Mouse (Mus musculus): ENCODE measurements around the gene Disp1. TPM values are rescaled to one million over a fixed set of nuclear protein-coding genes. Genes with fewer than 3 reads are reported as not detected.

The Disp1 gene
- total RNA-seq, 2 experiments from 2014 or later = 5.7 to 10.7 TPM

GRCm38 (mm10) chr1:183138088-183138487, 83.2 kb downstream of the Disp1 start:
- ATAC-seq (ENCODE audit: poor library complexity, severe bottlenecking) = no peak

- ATAC-seq (ENCODE audit: poor library complexity, severe bottlenecking) = peak; percentile 63
Measured at GRCm38 (mm10) chr1:183134427-183134826, 86.9 kb downstream of the Disp1 start.

GRCm38 (mm10) chr1:183133440-183133839, 87.9 kb downstream of the Disp1 start:
- no peak for ATAC-seq (ENCODE audit: poor library complexity, severe bottlenecking)

- ATAC-seq (ENCODE audit: poor library complexity, severe bottlenecking) = no peak
Measured at GRCm38 (mm10) chr1:183127246-183127645, 94.1 kb downstream of the Disp1 start.

- ATAC-seq (ENCODE audit: poor library complexity, severe bottlenecking) = no peak
Measured at GRCm38 (mm10) chr1:183123725-183124124, 97.6 kb downstream of the Disp1 start.

- no peak for ATAC-seq (ENCODE audit: poor library complexity, severe bottlenecking)
Measured at GRCm38 (mm10) chr1:183120341-183120923, 100.9 kb downstream of the Disp1 start.

GRCm38 (mm10) chr1:183117827-183118825, 103.2 kb downstream of the Disp1 start:
- no peak for ATAC-seq (ENCODE audit: poor library complexity, severe bottlenecking)

GRCm38 (mm10) chr1:183116946-183117826, 104.1 kb downstream of the Disp1 start:
- no peak for ATAC-seq (ENCODE audit: poor library complexity, severe bottlenecking)

GRCm38 (mm10) chr1:183116441-183116840, 104.9 kb downstream of the Disp1 start:
- no peak for ATAC-seq (ENCODE audit: poor library complexity, severe bottlenecking)

- no peak for ATAC-seq (ENCODE audit: poor library complexity, severe bottlenecking)
Measured at GRCm38 (mm10) chr1:183115076-183115475, 106.2 kb downstream of the Disp1 start.

- ATAC-seq (ENCODE audit: poor library complexity, severe bottlenecking) = no peak
Measured at GRCm38 (mm10) chr1:183114554-183114953, 106.8 kb downstream of the Disp1 start.

- no peak for ATAC-seq (ENCODE audit: poor library complexity, severe bottlenecking)
Measured at GRCm38 (mm10) chr1:183113546-183113945, 107.8 kb downstream of the Disp1 start.

GRCm38 (mm10) chr1:183107476-183107875, 113.8 kb downstream of the Disp1 start:
- no peak for ATAC-seq (ENCODE audit: poor library complexity, severe bottlenecking)

- ATAC-seq (ENCODE audit: poor library complexity, severe bottlenecking) = no peak
Measured at GRCm38 (mm10) chr1:183104696-183105095, 116.6 kb downstream of the Disp1 start.

GRCm38 (mm10) chr1:183102775-183103174, 118.5 kb downstream of the Disp1 start:
- ATAC-seq (ENCODE audit: poor library complexity, severe bottlenecking) = no peak

GRCm38 (mm10) chr1:183102153-183102552, 119.2 kb downstream of the Disp1 start:
- no peak for ATAC-seq (ENCODE audit: poor library complexity, severe bottlenecking)

- no peak for ATAC-seq (ENCODE audit: poor library complexity, severe bottlenecking)
Measured at GRCm38 (mm10) chr1:183101371-183101770, 120.0 kb downstream of the Disp1 start.

GRCm38 (mm10) chr1:183100245-183100644, 121.1 kb downstream of the Disp1 start:
- ATAC-seq (ENCODE audit: poor library complexity, severe bottlenecking) = no peak

GRCm38 (mm10) chr1:183099686-183100085, 121.6 kb downstream of the Disp1 start:
- no peak for ATAC-seq (ENCODE audit: poor library complexity, severe bottlenecking)

- ATAC-seq (ENCODE audit: poor library complexity, severe bottlenecking) = no peak
Measured at GRCm38 (mm10) chr1:183097606-183098005, 123.7 kb downstream of the Disp1 start.
